Mouse (Mus musculus) midbrain, postnatal 0 days (tissue): ENCODE measurements at regions not wholly inside any gene's neighbourhood (a gene's known extent, or its start where the extent isn't known, plus 50 kb on each side); places are given as distances from the start of the nearest gene placed in this dataset.

Experiments used
- ATAC-seq: fragments of 200-750 bp; cut with Nextera tagmentation; 2 replicates; pipeline ENCODE4 v1.8.0; 2017; ENCODE audit warnings: moderate number of reproducible peaks, mild to moderate bottlenecking, moderate TSS enrichment, moderate library complexity; ENCODE audit not compliant: low FRiP score
- DNase-seq: peaks from one replicate; pipeline ENCODE4 v3.0.0-alpha.2; 2015; ENCODE audit warnings: low spot score
- H3K27ac ChIP-seq: fragments of 300-500 bp; sonication (generic); 2 replicates; pipeline ENCODE4 v1.5.1; 2014; ENCODE audit warnings: low read depth, mild to moderate bottlenecking, low read length, mixed read lengths
- H3K27me3 ChIP-seq: fragments of 300-500 bp; sonication (generic); 2 replicates; pipeline ENCODE4 v1.6.1; 2014; ENCODE audit warnings: low read length, control low read depth, mixed read lengths; ENCODE audit not compliant: insufficient read depth
- H3K36me3 ChIP-seq: fragments of 300-500 bp; sonication (generic); 2 replicates; pipeline ENCODE4 v1.6.1; 2014; ENCODE audit warnings: low read length, control low read depth, mixed read lengths; ENCODE audit not compliant: insufficient read depth
- H3K4me1 ChIP-seq: fragments of 300-500 bp; sonication (generic); 2 replicates; pipeline ENCODE4 v1.6.1; 2014; ENCODE audit warnings: mild to moderate bottlenecking, control low read depth, antibody characterized with exemption, low read length, mixed read lengths; ENCODE audit not compliant: insufficient read depth
- H3K4me2 ChIP-seq: fragments of 300-500 bp; sonication (generic); 2 replicates; pipeline ENCODE4 v1.6.1; 2014; ENCODE audit warnings: low read depth, mild to moderate bottlenecking, low read length, mixed read lengths; ENCODE audit not compliant: poor library complexity, severe bottlenecking
- H3K4me3 ChIP-seq: fragments of 300-500 bp; sonication (generic); 2 replicates; pipeline ENCODE4 v1.5.1; 2014; ENCODE audit warnings: low read depth, mild to moderate bottlenecking, low read length, moderate library complexity
- H3K9ac ChIP-seq: fragments of 300-500 bp; sonication (generic); replicated peaks from 2 replicates; pipeline ENCODE4 v1.6.1; 2014; ENCODE audit warnings: mild to moderate bottlenecking, low read length, moderate library complexity, mixed read lengths; ENCODE audit not compliant: poor library complexity, severe bottlenecking
- H3K9me3 ChIP-seq: fragments of 300-500 bp; sonication (generic); 2 replicates; pipeline ENCODE4 v1.6.1; 2016; ENCODE audit warnings: low read length, control low read depth
- CTCF ChIP-seq: IDR thresholded peaks from 2 replicates; pipeline ENCODE4 v1.5.1; 2016; ENCODE audit warnings: antibody characterized with exemption, mild to moderate bottlenecking
- WGBS: fragments of 180-500 bp; shearing (Covaris S2); extraction: QIAGEN DNeasy Blood & Tissue Kit; methylation state at CpG from one replicate; pipeline ENCODE4 v1.1.7; 2014; 5-methylcytosine and 5-hydroxymethylcytosine counted together

DNA sequence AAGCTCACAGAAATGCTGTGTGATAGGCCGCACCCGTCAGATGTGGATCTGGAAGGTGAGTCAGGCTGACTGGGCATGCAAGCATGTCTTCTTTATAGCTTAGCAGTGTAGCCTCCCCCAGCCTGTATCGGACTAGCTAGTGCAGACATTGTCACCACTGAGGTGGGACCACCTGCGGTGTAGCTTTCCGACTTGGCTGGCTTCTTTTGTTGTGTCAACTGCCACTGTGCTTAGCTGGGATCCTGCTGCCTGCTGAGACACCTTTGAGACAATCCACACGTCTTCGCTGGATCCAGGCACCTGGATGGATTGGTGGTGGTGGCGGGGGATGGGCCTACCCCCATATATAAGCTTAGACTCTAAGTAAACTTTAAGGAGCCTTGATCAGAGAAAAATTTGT, 177.7 kb upstream of the Unc93a2 start:
- Histone ChIP-seq H3K36me3 (no peaks in the 10 kb centered on the region), H3K9me3 (no peaks in the 10 kb centered on the region), H3K27ac (no peak overlapping the region), H3K4me1 (no peaks in the 10 kb centered on the region), H3K27me3 (no peaks in the 10 kb centered on the region), H3K9ac (no peak overlapping the region), H3K4me3 (no peak overlapping the region), H3K4me2 (no peak overlapping the region)
- TF ChIP-seq CTCF = no peak
- 26% methylated on average over 8 of the region's 8 CpGs for WGBS
- no peak for ATAC-seq
- no peak for DNase-seq

- Histone ChIP-seq H3K36me3 (no peaks in the 10 kb centered on the region), H3K9ac (no peak overlapping the region), H3K27me3 (no peaks in the 10 kb centered on the region), H3K4me1 (no peaks in the 10 kb centered on the region; the same call in 1 of the 2 replicates), H3K9me3 (no peaks in the 10 kb centered on the region), H3K4me2 (no peak overlapping the region), H3K4me3 (no peak overlapping the region), H3K27ac (no peak overlapping the region)
- no peak for DNase-seq
- TF ChIP-seq CTCF = no peak
- no peak for ATAC-seq
- 91% methylated on average over 2 of the region's 2 CpGs for WGBS
These were observed 163.2 kb upstream of the Unc93a2 start for GRCm38 (mm10) chr17:7548456-7548855.

DNA sequence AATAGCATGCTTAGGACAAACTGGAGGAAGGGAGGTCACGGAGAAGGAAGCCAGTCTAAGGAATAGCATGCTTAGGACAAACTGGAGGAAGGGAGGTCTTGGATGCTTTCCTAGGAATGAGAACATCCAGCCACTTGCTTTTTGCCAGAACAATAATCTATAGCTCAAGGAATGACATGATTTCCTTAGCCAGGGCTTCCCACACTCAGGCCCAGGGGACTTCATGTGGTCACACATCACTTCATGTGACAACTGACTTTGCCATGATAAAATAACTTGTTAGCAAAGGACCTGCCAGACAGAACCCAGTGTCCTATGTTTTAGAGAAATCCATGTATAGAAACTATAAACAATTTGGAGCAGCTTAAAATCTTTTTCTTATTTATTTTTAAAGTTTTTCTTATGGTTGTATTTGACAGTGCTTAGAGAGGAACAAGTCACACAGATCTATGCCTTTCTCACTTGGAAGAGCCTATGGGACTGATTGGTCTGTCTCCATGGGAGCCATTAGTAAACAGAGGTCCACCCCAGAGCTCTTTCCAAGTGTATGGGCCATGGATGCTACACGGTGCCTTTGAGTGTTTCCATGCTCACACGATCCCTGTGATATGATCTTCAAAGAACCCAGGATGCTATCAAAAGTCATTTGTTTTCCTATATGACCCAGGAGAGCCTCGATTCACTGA, 153.3 kb upstream of the Unc93a2 start:
- Histone ChIP-seq H3K4me3 (no peak overlapping the region), H3K4me2 (no peak overlapping the region), H3K9me3 (no peaks in the 10 kb centered on the region), H3K36me3 (no peaks in the 10 kb centered on the region), H3K9ac (no peak overlapping the region), H3K27ac (no peak overlapping the region), H3K27me3 (no peaks in the 10 kb centered on the region), H3K4me1 (no peaks in the 10 kb centered on the region)
- TF ChIP-seq CTCF = no peak
- ATAC-seq (no peak), DNase-seq (no peak)
- 80% methylated on average over 4 of the region's 4 CpGs for WGBS

GRCm38 (mm10) chr17:7537618-7538266, 152.5 kb upstream of the Unc93a2 start:
- ATAC-seq (no peak), DNase-seq (no peak)
- Histone ChIP-seq H3K36me3 (no peaks in the 10 kb centered on the region), H3K9ac (no peak overlapping the region), H3K9me3 (no peaks in the 10 kb centered on the region), H3K27me3 (no peaks in the 10 kb centered on the region), H3K4me3 (no peak overlapping the region), H3K4me1 (no peaks in the 10 kb centered on the region), H3K4me2 (no peak overlapping the region), H3K27ac (no peak overlapping the region)
- WGBS = 82% methylated on average over 7 of the region's 7 CpGs
- no peak for TF ChIP-seq CTCF

DNA sequence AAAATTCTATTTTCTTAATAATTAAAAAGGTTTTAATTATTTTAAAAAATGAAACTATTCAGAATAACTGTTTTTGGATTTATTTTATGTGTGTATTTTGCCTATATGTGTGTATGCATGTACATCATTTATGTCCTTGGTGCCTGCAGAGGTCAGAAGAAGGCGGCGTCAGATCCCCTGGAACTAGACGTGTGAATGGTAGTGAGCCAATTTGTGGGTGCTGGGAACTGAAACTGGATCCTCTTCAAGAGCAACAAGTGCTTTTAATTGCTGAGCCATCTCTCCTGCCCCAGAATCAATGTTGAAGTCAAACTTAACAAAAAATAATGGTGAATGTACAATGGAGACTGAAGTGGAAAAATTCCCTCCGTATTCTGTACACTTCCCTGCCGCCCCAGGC, 151.9 kb upstream of the Unc93a2 start:
- no peak for TF ChIP-seq CTCF
- 90% methylated on average over 5 of the region's 5 CpGs for WGBS

GRCm38 (mm10) chr17:7534386-7535059, 149.3 kb upstream of the Unc93a2 start:
- no peaks in the 10 kb centered on the region for H3K9me3 ChIP-seq
- H3K27me3 ChIP-seq = no peaks in the 10 kb centered on the region
- H3K4me3 ChIP-seq = no peak overlapping the region
- H3K36me3 ChIP-seq = no peaks in the 10 kb centered on the region
- DNase-seq (no peak), ATAC-seq (no peak)
- H3K4me2 ChIP-seq = no peak overlapping the region
- 94% methylated on average over 6 of the region's 6 CpGs for WGBS
- no peak overlapping the region for H3K27ac ChIP-seq
- H3K9ac ChIP-seq = no peak overlapping the region
- no peaks in the 10 kb centered on the region for H3K4me1 ChIP-seq
- no peak for TF ChIP-seq CTCF

More for the DNA sequence above, 151.9 kb upstream of the Unc93a2 start:
- H3K9ac ChIP-seq = no peak overlapping the region
- no peaks in the 10 kb centered on the region for H3K4me1 ChIP-seq
- no peak overlapping the region for H3K27ac ChIP-seq
- no peaks in the 10 kb centered on the region for H3K27me3 ChIP-seq
- H3K9me3 ChIP-seq = no peaks in the 10 kb centered on the region
- no peak for DNase-seq
- no peak overlapping the region for H3K4me2 ChIP-seq
- H3K36me3 ChIP-seq = no peaks in the 10 kb centered on the region
- ATAC-seq = no peak
- H3K4me3 ChIP-seq = no peak overlapping the region
